Mouse (Mus musculus) lung, embryonic 16.5 days (tissue): ENCODE measurements at regions not wholly inside any gene's neighbourhood (a gene's known extent, or its start where the extent isn't known, plus 50 kb on each side); places are given as distances from the start of the nearest gene placed in this dataset.
A peak's percentile ranks its signal among the peaks of the same experiment; 100 is the strongest.

Experiments
- ATAC-seq: fragments of 200-750 bp; cut with Nextera tagmentation; 2 replicates; pipeline ENCODE4 v1.8.0; 2017; ENCODE audit warnings: low read depth, mild to moderate bottlenecking, moderate library complexity
- H3K27ac ChIP-seq: fragments of 300-500 bp; sonication (generic); 2 replicates; pipeline ENCODE4 v1.5.1; 2014; ENCODE audit warnings: mild to moderate bottlenecking, control low read depth, low read length
- H3K27me3 ChIP-seq: fragments of 300-500 bp; sonication (generic); 2 replicates; pipeline ENCODE4 v1.6.1; 2014; ENCODE audit warnings: low read depth, low read length, mixed read lengths; ENCODE audit not compliant: control insufficient read depth, insufficient read depth
- H3K36me3 ChIP-seq: fragments of 300-500 bp; sonication (generic); 2 replicates; pipeline ENCODE4 v1.6.1; 2014; ENCODE audit warnings: low read length; ENCODE audit not compliant: control insufficient read depth, insufficient read depth
- H3K4me1 ChIP-seq: fragments of 300-500 bp; sonication (generic); replicated peaks from 2 replicates; pipeline ENCODE4 v1.6.1; 2014; ENCODE audit warnings: low read length, mixed read lengths; ENCODE audit not compliant: control insufficient read depth, insufficient read depth
- H3K4me2 ChIP-seq: fragments of 300-500 bp; sonication (generic); 2 replicates; pipeline ENCODE4 v1.6.1; 2014; ENCODE audit warnings: low read depth, low read length, control low read depth
- H3K4me3 ChIP-seq: fragments of 300-500 bp; sonication (generic); 2 replicates; pipeline ENCODE4 v1.5.1; 2014; ENCODE audit warnings: mild to moderate bottlenecking, low read length, control low read depth
- H3K9ac ChIP-seq: fragments of 300-500 bp; sonication (generic); 2 replicates; pipeline ENCODE4 v1.6.1; 2014; ENCODE audit warnings: low read length, control low read depth
- H3K9me3 ChIP-seq: fragments of 300-500 bp; sonication (generic); 2 replicates; pipeline ENCODE4 v1.6.1; 2016; ENCODE audit warnings: low read length; ENCODE audit not compliant: control insufficient read depth
- WGBS: fragments of 180-500 bp; shearing (Covaris S2); extraction: QIAGEN DNeasy Blood & Tissue Kit; methylation state at CpG from one replicate; pipeline ENCODE4 v1.1.7; 2014; 5-methylcytosine and 5-hydroxymethylcytosine counted together

- Histone ChIP-seq H3K9ac (no peak overlapping the region), H3K36me3 (no peaks in the 10 kb centered on the region), H3K27me3 (no peaks in the 10 kb centered on the region), H3K9me3 (no peaks in the 10 kb centered on the region), H3K4me1 (no peaks in the 10 kb centered on the region), H3K4me3 (no peak overlapping the region), H3K27ac (no peak overlapping the region), H3K4me2 (no peak overlapping the region)
- no peak for ATAC-seq
- 73% methylated on average over 3 of the region's 3 CpGs for WGBS
These were observed 1427.0 kb downstream of the Efnb2 start for GRCm38 (mm10) chr8:7234006-7234405.

GRCm38 (mm10) chr8:7219300-7219699, 1441.7 kb downstream of the Efnb2 start:
- Histone ChIP-seq H3K27me3 (no peaks in the 10 kb centered on the region), H3K27ac (no peak overlapping the region), H3K9me3 (no peaks in the 10 kb centered on the region), H3K4me1 (no peaks in the 10 kb centered on the region), H3K9ac (no peak overlapping the region), H3K4me2 (no peak overlapping the region), H3K4me3 (no peak overlapping the region), H3K36me3 (no peaks in the 10 kb centered on the region)
- ATAC-seq = no peak
- WGBS = 66% methylated on average over 3 of the region's 3 CpGs

- no peaks in the 10 kb centered on the region for H3K27me3 ChIP-seq
- H3K4me1 ChIP-seq = 0 out of 2 replicates have a peak, but pooled peaks cover 3% of the 10 kb centered on the region
- peak; percentile 95 for ATAC-seq
These were observed 1453.9 kb downstream of the Efnb2 start for GRCm38 (mm10) chr8:7207178-7207577.

GRCm38 (mm10) chr8:7206596-7206995, 1454.4 kb downstream of the Efnb2 start:
- no peak overlapping the region for H3K4me2 ChIP-seq
- no peak overlapping the region for H3K9ac ChIP-seq
- H3K27ac ChIP-seq = peak overlapping the region; percentile 55
- no peaks in the 10 kb centered on the region for H3K36me3 ChIP-seq
- H3K4me1 ChIP-seq = 0 out of 2 replicates have a peak, but pooled peaks cover 3% of the 10 kb centered on the region
- no peak for ATAC-seq
- H3K27me3 ChIP-seq = no peaks in the 10 kb centered on the region
- no peaks in the 10 kb centered on the region for H3K9me3 ChIP-seq
- no peak overlapping the region for H3K4me3 ChIP-seq

More at GRCm38 (mm10) chr8:7207178-7207577, 1453.9 kb downstream of the Efnb2 start:
- no peak overlapping the region for H3K4me2 ChIP-seq
- H3K4me3 ChIP-seq = no peak overlapping the region
- H3K9ac ChIP-seq = no peak overlapping the region
- H3K27ac ChIP-seq = no peak overlapping the region
- 25% methylated on average over 3 of the region's 3 CpGs for WGBS
- H3K36me3 ChIP-seq = no peaks in the 10 kb centered on the region
- no peaks in the 10 kb centered on the region for H3K9me3 ChIP-seq

GRCm38 (mm10) chr8:7205086-7205485, 1456.0 kb downstream of the Efnb2 start:
- no peak overlapping the region for H3K27ac ChIP-seq
- ATAC-seq = no peak
- no peaks in the 10 kb centered on the region for H3K9me3 ChIP-seq
- no peak overlapping the region for H3K4me2 ChIP-seq
- H3K4me1 ChIP-seq = 0 out of 2 replicates have a peak, but pooled peaks cover 3% of the 10 kb centered on the region
- H3K4me3 ChIP-seq = no peak overlapping the region
- no peaks in the 10 kb centered on the region for H3K27me3 ChIP-seq
- H3K9ac ChIP-seq = no peak overlapping the region
- WGBS = 72% methylated on average over 4 of the region's 4 CpGs
- no peaks in the 10 kb centered on the region for H3K36me3 ChIP-seq

- no peak overlapping the region for H3K9ac ChIP-seq
- H3K9me3 ChIP-seq = no peaks in the 10 kb centered on the region
- H3K4me2 ChIP-seq = no peak overlapping the region
- H3K27ac ChIP-seq = no peak overlapping the region
- no peak for ATAC-seq
- H3K4me3 ChIP-seq = no peak overlapping the region
- no peaks in the 10 kb centered on the region for H3K4me1 ChIP-seq
- no peaks in the 10 kb centered on the region for H3K36me3 ChIP-seq
- no peaks in the 10 kb centered on the region for H3K27me3 ChIP-seq
These were observed 1470.3 kb downstream of the Efnb2 start for GRCm38 (mm10) chr8:7190726-7191125.

- H3K4me2 ChIP-seq = no peak overlapping the region
- ATAC-seq = peak; percentile 47; the same call in 1 of the 2 replicates
- no peak overlapping the region for H3K27ac ChIP-seq
These were observed 1497.7 kb downstream of the Efnb2 start for GRCm38 (mm10) chr8:7163361-7163760.

GRCm38 (mm10) chr8:7131746-7132145, 1529.3 kb downstream of the Efnb2 start:
- no peak overlapping the region for H3K4me2 ChIP-seq
- no peak for ATAC-seq
- H3K4me1 ChIP-seq = no peaks in the 10 kb centered on the region
- no peaks in the 10 kb centered on the region for H3K36me3 ChIP-seq
- no peaks in the 10 kb centered on the region for H3K27me3 ChIP-seq
- H3K9me3 ChIP-seq = no peaks in the 10 kb centered on the region
- no peak overlapping the region for H3K27ac ChIP-seq
- WGBS = 39% methylated on average over 4 of the region's 4 CpGs
- H3K4me3 ChIP-seq = no peak overlapping the region
- no peak overlapping the region for H3K9ac ChIP-seq

More at GRCm38 (mm10) chr8:7163361-7163760, 1497.7 kb downstream of the Efnb2 start:
- H3K4me1 ChIP-seq = no peaks in the 10 kb centered on the region
- H3K36me3 ChIP-seq = no peaks in the 10 kb centered on the region
- no peaks in the 10 kb centered on the region for H3K9me3 ChIP-seq
- H3K4me3 ChIP-seq = no peak overlapping the region
- H3K27me3 ChIP-seq = no peaks in the 10 kb centered on the region
- H3K9ac ChIP-seq = no peak overlapping the region
- 83% methylated on average over 5 of the region's 5 CpGs for WGBS

- Histone ChIP-seq H3K4me3 (no peak overlapping the region), H3K9me3 (no peaks in the 10 kb centered on the region), H3K36me3 (no peaks in the 10 kb centered on the region), H3K9ac (no peak overlapping the region), H3K27ac (no peak overlapping the region), H3K4me1 (no peaks in the 10 kb centered on the region), H3K27me3 (no peaks in the 10 kb centered on the region), H3K4me2 (no peak overlapping the region)
- no peak for ATAC-seq
These were observed 1552.2 kb downstream of the Efnb2 start for GRCm38 (mm10) chr8:7108849-7109248.

GRCm38 (mm10) chr8:7097577-7097976, 1563.5 kb downstream of the Efnb2 start:
- H3K4me2 ChIP-seq = no peak overlapping the region
- no peaks in the 10 kb centered on the region for H3K9me3 ChIP-seq
- H3K36me3 ChIP-seq = no peaks in the 10 kb centered on the region
- no peak overlapping the region for H3K27ac ChIP-seq
- no peak for ATAC-seq
- no peaks in the 10 kb centered on the region for H3K27me3 ChIP-seq
- no peak overlapping the region for H3K9ac ChIP-seq
- WGBS = 65% methylated on average over 2 of the region's 2 CpGs
- H3K4me3 ChIP-seq = no peak overlapping the region
- no peaks in the 10 kb centered on the region for H3K4me1 ChIP-seq
